Mouse (Mus musculus) forelimb bud, embryonic 11.5 days (tissue): ENCODE data around the gene Gm428.
"Not testable (repeated sequence)": the region's sequence is repeated elsewhere in the genome, so short reads cannot be mapped to it uniquely, and the experiment has no call there.

ENCODE experiments used
- DNase-seq: peaks from one replicate; pipeline ENCODE4 v3.0.0-alpha.2; 2012; ENCODE audit warnings: low read depth, low spot score

Gm428 gene

DNA sequence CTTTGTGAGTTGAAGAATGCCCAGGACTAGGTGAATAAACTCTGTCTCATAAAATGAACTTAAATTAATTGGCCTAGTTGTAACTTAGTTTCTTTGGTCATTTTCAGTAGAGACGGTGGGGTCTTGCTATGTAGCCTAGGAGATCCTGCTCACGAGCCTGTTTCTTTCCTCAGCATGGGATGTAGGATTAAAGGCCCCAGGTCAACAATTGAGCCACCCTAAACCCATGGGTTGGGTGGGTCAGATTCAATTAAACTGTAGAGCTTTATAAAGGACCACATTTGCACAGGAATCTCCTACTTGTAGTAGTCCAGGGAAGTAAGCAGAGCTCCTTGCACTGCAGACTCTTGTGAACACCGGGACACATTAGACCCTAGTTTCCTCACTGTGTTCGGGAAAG lies at the start of gene Gm428:
Gene Gm428 (plus strand): TSS at position 301 of the 400 bp plus-strand sequence.
- not testable (repeated sequence) for DNase-seq

DNA sequence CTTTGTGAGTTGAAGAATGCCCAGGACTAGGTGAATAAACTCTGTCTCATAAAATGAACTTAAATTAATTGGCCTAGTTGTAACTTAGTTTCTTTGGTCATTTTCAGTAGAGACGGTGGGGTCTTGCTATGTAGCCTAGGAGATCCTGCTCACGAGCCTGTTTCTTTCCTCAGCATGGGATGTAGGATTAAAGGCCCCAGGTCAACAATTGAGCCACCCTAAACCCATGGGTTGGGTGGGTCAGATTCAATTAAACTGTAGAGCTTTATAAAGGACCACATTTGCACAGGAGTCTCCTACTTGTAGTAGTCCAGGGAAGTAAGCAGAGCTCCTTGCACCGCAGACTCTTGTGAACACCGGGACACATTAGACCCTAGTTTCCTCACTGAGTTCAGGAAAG lies 45.5 kb upstream of the Gm428 start, which contains the start of gene Gm11236:
Gene Gm11236 (plus strand): TSS at position 301 of the 400 bp plus-strand sequence.
- DNase-seq, result not testable (repeated sequence)

DNA sequence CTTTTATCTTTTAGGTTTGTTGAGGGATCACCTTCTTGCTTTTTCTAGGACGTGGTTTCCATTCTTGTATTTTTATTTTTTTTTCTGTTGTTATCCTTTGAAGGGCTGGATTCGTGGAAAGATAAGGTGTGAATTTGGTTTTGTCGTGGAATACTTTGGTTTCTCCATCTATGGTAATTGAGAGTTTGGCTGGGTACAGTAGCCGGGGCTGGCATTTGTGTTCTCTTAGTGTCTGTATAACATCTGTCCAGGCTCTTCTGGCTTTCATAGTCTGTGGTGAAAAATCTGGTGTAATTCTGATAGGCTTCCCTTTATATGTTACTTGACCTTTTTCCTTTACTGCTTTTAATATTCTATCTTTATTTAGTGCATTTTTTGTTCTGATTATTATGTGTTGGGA lies 21.5 kb upstream of the Gm428 start:
- DNase-seq, result not testable (repeated sequence)

DNA sequence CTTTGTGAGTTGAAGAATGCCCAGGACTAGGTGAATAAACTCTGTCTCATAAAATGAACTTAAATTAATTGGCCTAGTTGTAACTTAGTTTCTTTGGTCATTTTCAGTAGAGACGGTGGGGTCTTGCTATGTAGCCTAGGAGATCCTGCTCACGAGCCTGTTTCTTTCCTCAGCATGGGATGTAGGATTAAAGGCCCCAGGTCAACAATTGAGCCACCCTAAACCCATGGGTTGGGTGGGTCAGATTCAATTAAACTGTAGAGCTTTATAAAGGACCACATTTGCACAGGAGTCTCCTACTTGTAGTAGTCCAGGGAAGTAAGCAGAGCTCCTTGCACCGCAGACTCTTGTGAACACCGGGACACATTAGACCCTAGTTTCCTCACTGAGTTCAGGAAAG lies 15.3 kb upstream of the Gm428 start, which contains the start of gene Gm11239:
Gene Gm11239 (plus strand): TSS at position 301 of the 400 bp plus-strand sequence.
- DNase-seq, result not testable (repeated sequence)

GRCm38 (mm10) chr4:73718761-73719160 lies 35.4 kb downstream of the Gm428 start:
- no peak for DNase-seq

GRCm38 (mm10) chr4:73719819-73720218 lies 36.5 kb downstream of the Gm428 start:
- no peak for DNase-seq
